Mouse (Mus musculus): ENCODE measurements around the gene Tekt2.
A peak's percentile ranks its signal among the peaks of the same experiment; 100 is the strongest.

Gene Tekt2

DNA sequence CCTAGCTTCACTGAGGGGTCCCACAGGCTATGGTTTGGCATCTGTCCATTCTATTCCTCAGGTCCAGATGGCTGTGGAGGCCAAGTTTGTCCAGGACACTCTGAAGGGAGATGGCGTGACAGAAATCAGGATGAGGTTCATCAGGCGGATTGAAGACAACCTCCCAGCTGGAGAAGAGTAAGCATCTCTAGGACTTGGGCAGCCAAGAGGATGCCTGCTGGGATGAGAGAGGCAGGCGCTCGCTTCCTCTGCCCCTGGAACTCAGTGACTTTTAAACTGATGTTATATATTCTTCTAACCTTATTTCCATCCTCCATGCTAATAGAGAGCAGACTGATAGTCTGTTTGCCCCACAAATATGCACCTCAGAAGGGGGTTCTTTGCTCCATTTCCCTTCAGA lies 50.4 kb downstream of the Tekt2 start:
- no peak for DNase-seq (ENCODE audit: low read depth, low spot score)

GRCm38 (mm10) chr4:126273753-126274152 lies 51.7 kb downstream of the Tekt2 start:
- peak; percentile 24 for DNase-seq (ENCODE audit: low read depth, low spot score)

Measured in R1 (cell line).